Mouse (Mus musculus): ENCODE results near the gene Pthlh. TPM values are rescaled to one million over a fixed set of nuclear protein-coding genes. Genes with fewer than 3 reads are reported as not detected.

Pthlh gene
- polyA plus RNA-seq (2012; rRNA removed), result 2.0 and 2.6 TPM in 2 replicates

GRCm38 (mm10) chr6:147263587-147264565, at the start of gene Pthlh:
Gene Pthlh (minus strand): TSS chr6:147264183.

Other genes with a start within 250 kb of the Pthlh start
- 33.5 and 38.3 TPM in 2 replicates for gene Rep15, start 231.6 kb downstream of the Pthlh start, polyA plus RNA-seq (2012; rRNA removed)
- 11.2 TPM in 2 replicates for gene Mrps35, start 221.4 kb downstream of the Pthlh start, polyA plus RNA-seq (2012; rRNA removed)
- gene Mansc4, start 177.2 kb downstream of the Pthlh start, polyA plus RNA-seq (2012; rRNA removed), result 0.99 and 1.1 TPM in 2 replicates
- 7.8 and 11.8 TPM in 2 replicates for gene Klhl42, start 172.8 kb downstream of the Pthlh start, polyA plus RNA-seq (2012; rRNA removed)
- gene Ccdc91, start 211.6 kb upstream of the Pthlh start, polyA plus RNA-seq (2012; rRNA removed), result 15.7 and 17.9 TPM in 2 replicates